Mouse (Mus musculus): ENCODE measurements around the gene Gm7534. TPM values are rescaled to one million over a fixed set of nuclear protein-coding genes. Genes with fewer than 3 reads are reported as not detected.
"Not testable (repeated sequence)": the region's sequence is repeated elsewhere in the genome, so short reads cannot be mapped to it uniquely, and the experiment has no call there.

Gm7534 gene
- total RNA-seq, 2 experiments from 2014 or later, result not detected

- intact Hi-C loops (cut with DNase I), result no loop called here
- no peak for DNase-seq
These were observed 49.1 kb downstream of the Gm7534 start for GRCm38 (mm10) chr4:134153656-134154055.

- no peak for DNase-seq
- intact Hi-C loops (cut with DNase I), result no loop called here
These were observed 50.7 kb downstream of the Gm7534 start for GRCm38 (mm10) chr4:134152112-134152511.

- no peak for DNase-seq
- intact Hi-C loops (cut with DNase I), result no loop called here
These were observed 53.4 kb downstream of the Gm7534 start for GRCm38 (mm10) chr4:134149389-134149788.

GRCm38 (mm10) chr4:134144297-134144696 lies 58.5 kb downstream of the Gm7534 start:
- intact Hi-C loops (cut with DNase I); DNase-seq: not testable (repeated sequence)

Other genes starting within 250 kb of the Gm7534 start
- gene Hmgn2, start 234.4 kb downstream of the Gm7534 start, total RNA-seq (2021), result 100 to 1,000 TPM; 129 to 151 TPM
- gene Dhdds, start 202.1 kb downstream of the Gm7534 start, total RNA-seq (2021), result 10 to 100 TPM; 25.5 to 27.5 TPM
- not detected for gene Lin28a, start 184.2 kb downstream of the Gm7534 start, total RNA-seq (2021)
- not detected for gene Zfp683, start 149.2 kb downstream of the Gm7534 start, total RNA-seq (2021)
- gene Crybg2, start 142.2 kb downstream of the Gm7534 start, total RNA-seq (2021), result under 1 TPM in 1 of 2 experiments, not detected in 1; 0.24 TPM
- 10 to 100 TPM in 1 of 2 experiments, 1 to 10 TPM in 1; 3.5 to 10.3 TPM for gene Cd52, start 107.9 kb downstream of the Gm7534 start, total RNA-seq (2021)
- gene Ubxn11, start 100.4 kb downstream of the Gm7534 start, total RNA-seq (2021), result 1 to 10 TPM; 1.4 to 1.7 TPM
- gene Sh3bgrl3, start 74.2 kb downstream of the Gm7534 start, total RNA-seq (2021), result 10 to 100 TPM; 47.4 to 51.4 TPM
- gene Cep85, start 15.9 kb downstream of the Gm7534 start, total RNA-seq (2021), result 10 to 100 TPM; 31.5 to 33.7 TPM
- gene Catsper4, start 24.4 kb upstream of the Gm7534 start, total RNA-seq (2021), result not detected
- 1 to 10 TPM; 2.3 to 3.2 TPM for gene Cnksr1, start 35.4 kb upstream of the Gm7534 start, total RNA-seq (2021)
- not detected for gene E130218I03Rik, start 40.7 kb upstream of the Gm7534 start, total RNA-seq (2021)
- gene Zfp593, start 42.6 kb upstream of the Gm7534 start, total RNA-seq (2021), result 1 to 10 TPM; 2.4 to 3.3 TPM
- gene Gm30191, start 43.9 kb upstream of the Gm7534 start, total RNA-seq (2021), result not detected
- 10 to 100 TPM in 1 of 2 experiments, 1 to 10 TPM in 1; 8.6 to 13.8 TPM for gene Grrp1, start 51.1 kb upstream of the Gm7534 start, total RNA-seq (2021)
- 1 to 10 TPM; 6.6 to 8.6 TPM for gene Pdik1l, start 84.9 kb upstream of the Gm7534 start, total RNA-seq (2021)
- 100 to 1,000 TPM; 193 to 217 TPM for gene Trim63, start 112.1 kb upstream of the Gm7534 start, total RNA-seq (2021)
- gene Slc30a2, start 140.2 kb upstream of the Gm7534 start, total RNA-seq (2021), result under 1 TPM; 0.68 to 0.96 TPM
- 10 to 100 TPM; 11.4 to 12.0 TPM for gene Extl1, start 180.8 kb upstream of the Gm7534 start, total RNA-seq (2021)
- 1 to 10 TPM; 7.5 to 8.6 TPM for gene Pafah2, start 193.3 kb upstream of the Gm7534 start, total RNA-seq (2021)